Mouse (Mus musculus): ENCODE data around the gene Hdac8. TPM values are rescaled to one million over a fixed set of nuclear protein-coding genes. Genes with fewer than 3 reads are reported as not detected.
A peak's percentile ranks its signal among the peaks of the same experiment; 100 is the strongest.

The Hdac8 gene
- polyA plus RNA-seq, 1 experiment from 2014 or later: 8.7 TPM

DNA sequence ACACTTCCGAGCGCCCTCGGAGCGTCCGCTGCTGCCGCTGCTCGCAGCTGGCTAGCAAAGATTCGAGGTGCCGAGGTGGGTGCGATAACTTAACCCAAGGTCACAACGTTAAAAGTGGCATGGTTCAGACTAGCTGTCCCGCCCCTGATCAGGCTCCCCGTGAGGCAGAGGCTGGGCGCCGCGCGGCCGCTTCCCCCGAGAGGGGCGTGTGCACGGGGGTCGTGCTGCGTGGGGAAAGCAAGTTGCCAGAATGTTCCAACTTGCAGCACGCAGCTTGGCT is 254.3 kb downstream of the Hdac8 start:
- Histone ChIP-seq H3K4me1 (replicated peaks) (no peaks in the 10 kb centered on the region), H3K36me3 (no peaks in the 10 kb centered on the region), H3K9ac (0 out of 2 replicates have a peak overlapping the region, but pooled peaks have one; percentile 4), H3K9me3 (no peaks in the 10 kb centered on the region), H3K4me3 (replicated peaks) (peak overlapping the region; percentile 48), H3K27ac (no peak overlapping the region), H3K4me2 (replicated peaks) (peak overlapping the region; percentile 95), H3K27me3 (replicated peaks) (peaks cover 41% of the 10 kb centered on the region)
- 20% methylated on average over 24 of the region's 24 CpGs for WGBS
- ATAC-seq: no peak

DNA sequence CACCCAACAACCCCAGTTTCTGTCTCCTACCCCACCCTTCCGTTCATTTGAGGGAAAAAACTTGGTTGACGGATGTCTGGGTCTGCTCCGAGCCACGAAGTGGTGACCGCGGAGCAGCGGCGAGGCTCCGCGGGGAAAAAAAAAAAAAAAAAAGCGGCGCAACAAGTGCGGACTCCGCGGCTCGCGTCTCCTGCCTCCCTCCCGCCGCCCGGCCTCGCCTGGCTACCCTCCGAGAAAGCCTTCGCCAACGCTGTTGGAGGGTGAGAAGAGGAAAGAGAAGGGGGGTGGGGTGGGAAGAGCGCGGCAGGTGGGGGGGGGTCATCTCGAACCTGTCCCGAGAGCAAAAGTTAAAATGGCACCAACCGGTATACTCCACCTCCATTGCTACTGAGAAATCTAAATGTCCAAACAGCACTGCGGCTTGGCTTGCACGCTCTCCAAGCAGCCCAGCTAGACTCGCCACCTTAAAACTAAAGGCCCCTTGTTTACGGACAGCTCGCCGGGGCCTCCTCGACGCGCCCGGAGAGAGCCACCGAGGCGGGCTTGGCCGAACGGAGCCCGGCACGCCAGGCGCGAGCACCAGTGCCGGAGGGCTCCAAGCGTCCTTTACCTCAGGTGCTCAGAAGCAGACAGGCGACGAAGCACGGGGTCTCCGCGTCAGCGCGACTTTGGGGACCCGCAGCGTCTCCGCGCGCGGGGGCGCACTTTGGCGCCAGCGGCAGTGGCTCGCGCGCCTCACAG is 254.8 kb downstream of the Hdac8 start:
- Histone ChIP-seq H3K36me3 (no peaks in the 10 kb centered on the region), H3K4me2 (replicated peaks) (peak overlapping the region; percentile 95), H3K4me3 (replicated peaks) (peak overlapping the region; percentile 48), H3K27ac (no peak overlapping the region), H3K4me1 (replicated peaks) (no peaks in the 10 kb centered on the region), H3K9ac (no peak overlapping the region), H3K27me3 (replicated peaks) (peaks cover 41% of the 10 kb centered on the region), H3K9me3 (no peaks in the 10 kb centered on the region)
- ATAC-seq: no peak
- WGBS: 15% methylated on average over 68 of the region's 68 CpGs

DNA sequence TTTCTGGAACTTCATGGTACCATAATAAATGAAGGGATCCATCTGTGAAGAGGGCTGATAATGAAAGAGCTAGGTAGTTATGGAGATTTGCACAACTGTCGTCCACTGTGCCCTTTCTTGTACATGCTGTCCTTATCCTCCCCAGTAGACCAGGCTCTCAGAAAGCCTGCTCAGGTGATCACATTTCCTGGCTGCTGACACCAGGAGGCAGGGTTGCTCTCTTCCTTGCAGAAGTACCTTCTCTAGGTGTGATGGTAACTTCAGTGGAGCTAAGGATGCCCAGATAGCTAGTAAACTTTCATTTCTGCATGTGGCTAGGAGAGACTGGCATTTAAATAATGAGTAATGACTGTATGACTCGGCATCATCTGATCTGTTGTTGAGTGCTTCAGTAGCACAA is 260.8 kb downstream of the Hdac8 start:
- Histone ChIP-seq H3K9ac (no peak overlapping the region), H3K27ac (no peak overlapping the region), H3K9me3 (no peaks in the 10 kb centered on the region), H3K4me1 (replicated peaks) (no peaks in the 10 kb centered on the region), H3K4me2 (replicated peaks) (no peak overlapping the region), H3K27me3 (replicated peaks) (peaks cover 12% of the 10 kb centered on the region), H3K36me3 (no peaks in the 10 kb centered on the region), H3K4me3 (replicated peaks) (no peak overlapping the region)
- 57% methylated on average over 2 of the region's 2 CpGs for WGBS
- ATAC-seq: no peak

Other genes starting within 250 kb of the Hdac8 start
- gene Phka1, start 138.9 kb upstream of the Hdac8 start, polyA plus RNA-seq (2015; fragmentation: Nextera tagmentation; extraction: Ambion mirVana): 5.1 and 5.5 TPM in 2 replicates
- not detected in 2 replicates for gene Gm3880, start 181.6 kb upstream of the Hdac8 start, polyA plus RNA-seq (2015; fragmentation: Nextera tagmentation; extraction: Ambion mirVana)
- not detected in 2 replicates for gene Gm9112, start 202.3 kb upstream of the Hdac8 start, polyA plus RNA-seq (2015; fragmentation: Nextera tagmentation; extraction: Ambion mirVana)
- not detected in 2 replicates for gene Dmrtc1b, start 202.5 kb upstream of the Hdac8 start, polyA plus RNA-seq (2015; fragmentation: Nextera tagmentation; extraction: Ambion mirVana)